Mouse (Mus musculus) B cell, adult 2 months (primary cell): ENCODE data around the gene Ly6g6f.
"Not testable (repeated sequence)": the region's sequence is repeated elsewhere in the genome, so short reads cannot be mapped to it uniquely, and the experiment has no call there.

ENCODE experiments used
- DNase-seq, 2 experiments: peaks; one replicate each; pipeline ENCODE4 v3.0.0; 2022

Gene Ly6g6f

DNA sequence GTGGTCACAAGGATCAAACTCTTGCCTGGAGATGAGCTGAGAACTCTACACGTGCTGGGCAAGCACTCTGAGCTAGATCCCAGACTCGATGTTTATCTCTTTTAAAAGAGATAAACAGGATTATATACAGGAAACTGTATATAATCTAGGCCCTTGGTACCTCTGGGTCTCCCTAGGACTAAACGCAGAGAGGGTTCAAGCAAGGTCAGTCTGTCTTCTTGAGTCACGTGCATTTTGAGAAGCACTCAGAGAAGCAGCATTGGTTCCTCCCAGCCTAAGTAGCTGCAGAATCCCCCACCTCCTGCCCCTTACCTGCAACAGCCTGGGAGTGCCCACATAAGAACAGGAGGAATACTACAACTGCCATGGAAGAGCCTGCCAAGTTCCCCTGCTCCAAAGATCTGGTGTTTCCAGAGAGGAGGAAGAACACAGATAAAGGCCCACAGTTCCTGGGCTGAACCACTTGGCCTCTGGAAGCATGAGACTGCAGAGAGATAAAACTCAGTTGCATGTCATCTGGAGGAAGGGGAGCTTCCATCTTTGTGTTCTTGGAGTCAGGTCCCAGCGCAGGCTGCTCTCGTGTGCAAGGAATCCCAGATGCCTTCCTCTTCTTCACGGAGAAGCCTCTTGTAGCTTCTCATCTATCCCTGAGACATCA, at the start of gene Ly6g6f:
Gene Ly6g6f, minus strand, starts transcription at position 403 of the 658 bp plus-strand sequence.
- no peak for DNase-seq

GRCm38 (mm10) chr17:35134801-35135590, 49.6 kb upstream of the Ly6g6f start, which contains the start of gene Bag6:
Bag6 (plus strand) TSS chr17:35135178.
- peak; percentile 96 to 98 for DNase-seq

GRCm38 (mm10) chr17:35133517-35133916, 48.1 kb upstream of the Ly6g6f start:
- DNase-seq = no peak

DNA sequence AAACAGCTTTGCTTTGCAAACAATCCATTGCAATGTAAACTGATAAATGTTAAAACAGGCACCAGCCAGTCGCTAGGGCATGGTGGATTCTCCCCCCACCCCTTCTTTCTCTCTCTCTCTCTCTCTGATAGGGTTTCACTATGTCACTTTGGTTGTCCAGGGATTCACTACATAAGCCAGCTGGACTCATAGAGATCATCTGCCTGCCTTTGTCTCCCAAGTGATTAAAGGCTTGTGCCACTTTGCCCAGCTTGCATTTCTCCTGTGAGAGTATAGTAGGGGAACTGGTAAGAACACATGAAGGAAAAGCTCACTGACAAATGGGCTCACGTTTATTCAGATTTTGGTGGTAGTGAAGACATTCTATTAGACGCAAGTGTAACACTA, 46.8 kb upstream of the Ly6g6f start:
- DNase-seq = no peak

- no peak for DNase-seq
Observed at GRCm38 (mm10) chr17:35131500-35132173, 46.2 kb upstream of the Ly6g6f start, which contains the start of gene Apom. Apom (minus strand) TSS chr17:35132050.

- DNase-seq = no peak
Observed at GRCm38 (mm10) chr17:35131038-35131437, 45.6 kb upstream of the Ly6g6f start.

DNA sequence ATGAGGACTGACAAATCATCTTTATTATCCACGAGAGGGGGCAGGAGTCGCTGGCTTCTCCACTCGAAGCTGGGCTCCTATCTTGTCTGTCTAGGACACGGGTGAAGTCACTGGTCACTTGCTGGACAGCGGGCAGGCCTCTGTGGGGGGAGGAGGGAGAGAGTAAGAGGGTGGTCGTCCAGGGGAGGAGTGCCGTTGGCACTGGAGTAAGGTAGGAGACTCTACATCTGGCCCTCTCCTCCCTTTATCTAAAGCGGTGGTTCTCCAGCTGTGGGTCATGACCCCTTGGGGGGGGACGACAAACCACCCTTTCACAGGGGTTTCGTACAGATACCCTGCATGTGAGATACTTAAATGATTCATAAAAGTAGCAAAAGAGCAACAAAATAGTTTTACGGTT, 43.6 kb upstream of the Ly6g6f start:
- DNase-seq = no peak

DNA sequence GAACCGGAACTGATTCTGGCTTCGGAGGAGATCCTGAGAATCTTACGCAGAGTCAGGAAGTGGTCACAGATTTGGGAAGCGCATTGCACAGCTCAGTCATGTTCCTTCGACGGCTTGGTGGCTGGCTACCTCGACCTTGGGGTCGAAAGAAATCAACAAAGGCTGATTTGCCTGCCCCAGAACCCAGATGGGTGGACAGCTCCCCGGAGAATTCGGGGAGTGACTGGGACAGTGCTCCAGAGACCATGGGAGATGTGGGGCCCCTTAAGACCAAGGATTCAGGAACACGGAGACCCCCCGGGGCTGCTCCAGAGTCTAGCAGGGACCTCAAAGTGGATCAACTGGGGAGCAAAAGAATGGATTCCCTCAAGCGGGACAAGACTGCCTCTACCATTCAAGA, 41.6 kb upstream of the Ly6g6f start:
- no peak for DNase-seq

DNA sequence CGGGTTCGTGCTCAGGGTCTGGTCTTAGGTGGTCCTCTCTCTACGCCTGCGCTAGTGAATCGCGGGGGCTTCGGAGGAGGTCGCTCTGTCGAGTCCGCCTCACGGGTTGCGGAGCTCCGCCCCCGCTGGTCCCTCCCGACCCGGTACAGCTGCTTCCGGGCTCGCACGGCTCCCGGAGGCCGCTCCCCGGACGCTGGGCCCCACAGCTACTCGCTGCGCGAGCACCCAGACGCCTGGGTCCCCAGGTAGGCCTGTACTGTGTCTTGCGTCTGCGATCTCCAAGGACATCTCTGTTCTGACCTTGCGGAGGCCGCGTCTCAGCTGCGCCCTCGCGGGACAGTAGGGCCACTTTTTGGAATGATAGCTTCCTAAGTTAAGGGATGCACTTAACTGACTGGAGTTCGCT, 40.8 kb upstream of the Ly6g6f start, which contains the start of gene D17H6S53E:
Gene D17H6S53E, plus strand, starts transcription at position 168 of the 406 bp plus-strand sequence.
- peak; percentile 72 to 73 for DNase-seq

- DNase-seq = no peak
Observed at GRCm38 (mm10) chr17:35125578-35125977, 40.2 kb upstream of the Ly6g6f start.

- DNase-seq = no peak
Observed at GRCm38 (mm10) chr17:35125081-35125480, 39.7 kb upstream of the Ly6g6f start.

DNA sequence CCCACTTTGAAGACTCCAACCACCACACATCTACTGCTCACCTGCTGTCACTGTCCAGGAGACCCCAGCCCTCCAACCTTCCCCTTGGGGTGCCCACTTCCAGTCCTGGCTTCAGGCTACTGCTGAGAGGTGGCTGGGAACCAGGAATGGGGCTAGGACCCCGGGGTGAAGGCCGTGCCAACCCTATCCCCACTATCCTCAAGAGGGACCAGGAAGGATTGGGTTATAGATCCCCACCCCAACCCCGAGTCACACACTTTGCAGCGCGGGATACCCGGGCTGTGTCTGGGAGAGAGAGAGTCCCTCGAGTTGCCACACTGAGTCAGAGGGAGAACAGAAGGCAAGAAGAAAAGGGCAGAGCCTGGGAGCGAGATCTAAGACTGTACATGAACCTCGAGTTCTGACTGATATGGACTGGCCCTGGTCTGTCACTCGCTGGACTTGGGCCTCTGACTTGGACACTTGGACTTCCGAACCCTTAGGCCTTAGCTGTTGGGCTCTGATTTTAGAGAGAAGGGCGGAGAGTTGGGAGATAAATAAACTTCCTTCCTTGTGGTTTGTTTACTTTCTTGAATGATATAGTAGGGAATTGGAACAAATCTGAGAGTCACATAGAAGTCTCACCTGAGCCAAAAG, 39.0 kb upstream of the Ly6g6f start:
- DNase-seq = not testable (repeated sequence)

DNA sequence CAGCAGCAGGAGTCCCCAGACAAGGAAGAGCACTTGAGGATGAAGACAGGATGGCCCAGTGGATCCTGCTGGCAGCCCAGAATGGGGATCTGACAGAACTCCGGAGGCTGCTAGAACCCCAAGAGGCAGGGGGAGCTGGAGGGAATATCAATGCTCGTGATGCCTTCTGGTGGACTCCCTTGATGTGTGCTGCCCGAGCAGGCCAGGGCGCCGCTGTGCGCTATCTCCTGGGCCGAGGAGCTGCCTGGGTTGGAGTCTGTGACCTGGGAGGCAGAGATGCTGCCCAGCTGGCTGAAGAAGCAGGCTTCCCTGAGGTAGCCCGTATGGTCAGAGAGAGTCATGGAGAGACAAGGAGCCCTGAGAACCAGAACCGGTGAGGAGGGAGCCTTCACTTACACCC, 37.9 kb upstream of the Ly6g6f start:
- not testable (repeated sequence) for DNase-seq

- peak; percentile 60 to 63 for DNase-seq
Observed at GRCm38 (mm10) chr17:35121871-35122303, 36.5 kb upstream of the Ly6g6f start, which contains the start of gene Csnk2b. Csnk2b (minus strand) TSS chr17:35122053.

DNA sequence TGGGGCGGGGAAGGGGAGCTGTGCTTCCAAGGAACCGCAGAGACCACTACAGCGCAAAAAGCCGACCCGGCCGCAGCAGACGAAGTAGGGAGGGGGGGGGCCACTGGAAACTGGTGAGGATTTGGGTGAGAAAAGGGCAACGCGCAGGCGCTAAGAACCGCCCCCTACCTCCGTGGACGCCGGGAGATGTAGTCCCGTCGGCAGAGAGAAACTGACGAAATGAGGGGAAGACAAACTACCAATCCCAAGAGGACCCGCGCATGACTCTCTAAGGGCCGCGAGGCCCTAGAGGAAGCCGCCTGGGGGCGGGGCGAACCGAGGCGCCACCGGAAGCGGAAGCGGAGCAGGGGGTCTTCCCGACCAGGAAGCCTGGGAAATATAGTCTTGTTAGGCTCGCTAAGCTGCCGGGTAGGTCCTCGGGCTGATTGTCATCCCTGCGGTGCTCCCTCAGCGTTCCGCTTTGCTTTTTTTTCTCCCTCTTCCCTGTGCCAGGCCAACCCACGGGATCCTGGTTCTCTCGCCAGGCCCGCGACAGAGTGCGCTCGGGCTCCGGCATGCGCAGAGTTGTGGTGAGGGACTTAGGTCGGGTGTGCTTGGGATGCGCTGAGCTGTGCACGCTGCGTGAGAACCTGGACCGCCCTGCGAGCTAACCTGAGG, 35.9 kb upstream of the Ly6g6f start, which contains the start of gene Gpank1:
Gene Gpank1, plus strand, starts transcription at position 313 of the 657 bp plus-strand sequence.
- DNase-seq = peak; percentile 98

- DNase-seq = no peak
Observed at GRCm38 (mm10) chr17:35120745-35121142, 35.3 kb upstream of the Ly6g6f start.

GRCm38 (mm10) chr17:35115046-35116019, 29.9 kb upstream of the Ly6g6f start, which contains the start of gene Ly6g5b:
Ly6g5b (minus strand) TSS chr17:35115428.
- peak; percentile 61 to 63 for DNase-seq

DNA sequence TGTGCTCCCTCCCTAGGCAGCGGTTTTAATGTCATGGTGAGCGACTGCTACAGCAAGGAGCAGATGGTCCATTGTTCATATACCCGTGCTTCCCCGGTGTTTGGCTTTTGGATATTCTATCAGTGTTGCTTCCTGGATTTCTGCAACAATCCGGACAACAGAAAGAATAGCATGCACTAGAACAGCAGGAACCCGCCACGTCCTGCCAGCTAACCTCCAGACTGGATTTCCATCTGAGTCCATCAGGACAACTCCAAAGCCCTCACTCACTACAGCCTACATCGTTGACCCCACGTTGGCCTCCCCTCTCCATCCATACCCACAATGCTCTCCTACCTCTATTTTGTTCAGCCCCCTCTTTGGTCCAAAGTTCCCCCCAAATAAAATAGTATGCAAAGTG, 26.4 kb upstream of the Ly6g6f start:
- no peak for DNase-seq

GRCm38 (mm10) chr17:35108097-35108496, 22.7 kb upstream of the Ly6g6f start, which contains the start of gene Ly6g5c:
Ly6g5c (plus strand) TSS chr17:35108279.
- no peak for DNase-seq

DNA sequence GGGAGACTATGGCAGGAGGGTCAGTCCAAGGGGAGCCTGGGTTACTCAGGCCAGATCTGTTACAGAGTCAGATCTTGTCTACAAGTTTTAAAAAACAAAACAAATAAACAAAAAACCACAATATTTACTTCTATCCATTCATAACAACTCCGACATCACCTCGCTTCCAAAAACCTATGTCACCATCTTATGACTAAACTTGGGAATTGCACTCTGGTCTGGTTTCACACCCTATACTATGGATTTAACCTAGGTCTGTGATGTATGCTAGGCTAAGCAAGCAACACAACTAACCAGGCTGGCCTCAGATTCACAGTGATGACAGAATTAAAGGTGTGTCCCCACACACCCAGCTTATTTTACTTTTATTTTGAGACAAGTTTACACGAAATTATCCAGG, 21.1 kb upstream of the Ly6g6f start:
- DNase-seq = no peak
